Mouse (Mus musculus) lung, embryonic 16.5 days (tissue): ENCODE data around the gene Zfp719. TPM values are rescaled to one million over a fixed set of nuclear protein-coding genes. Genes with fewer than 3 reads are reported as not detected.

Experiments used
- ATAC-seq: fragments of 200-750 bp; cut with Nextera tagmentation; 2 replicates; pipeline ENCODE4 v1.8.0; 2017; ENCODE audit warnings: low read depth, mild to moderate bottlenecking, moderate library complexity
- H3K27ac ChIP-seq: fragments of 300-500 bp; sonication (generic); 2 replicates; pipeline ENCODE4 v1.5.1; 2014; ENCODE audit warnings: mild to moderate bottlenecking, control low read depth, low read length
- H3K27me3 ChIP-seq: fragments of 300-500 bp; sonication (generic); 2 replicates; pipeline ENCODE4 v1.6.1; 2014; ENCODE audit warnings: low read depth, low read length, mixed read lengths; ENCODE audit not compliant: control insufficient read depth, insufficient read depth
- H3K36me3 ChIP-seq: fragments of 300-500 bp; sonication (generic); 2 replicates; pipeline ENCODE4 v1.6.1; 2014; ENCODE audit warnings: low read length; ENCODE audit not compliant: control insufficient read depth, insufficient read depth
- H3K4me1 ChIP-seq: fragments of 300-500 bp; sonication (generic); replicated peaks from 2 replicates; pipeline ENCODE4 v1.6.1; 2014; ENCODE audit warnings: low read length, mixed read lengths; ENCODE audit not compliant: control insufficient read depth, insufficient read depth
- H3K4me2 ChIP-seq: fragments of 300-500 bp; sonication (generic); 2 replicates; pipeline ENCODE4 v1.6.1; 2014; ENCODE audit warnings: low read depth, low read length, control low read depth
- H3K4me3 ChIP-seq: fragments of 300-500 bp; sonication (generic); 2 replicates; pipeline ENCODE4 v1.5.1; 2014; ENCODE audit warnings: mild to moderate bottlenecking, low read length, control low read depth
- H3K9ac ChIP-seq: fragments of 300-500 bp; sonication (generic); 2 replicates; pipeline ENCODE4 v1.6.1; 2014; ENCODE audit warnings: low read length, control low read depth
- H3K9me3 ChIP-seq: fragments of 300-500 bp; sonication (generic); 2 replicates; pipeline ENCODE4 v1.6.1; 2016; ENCODE audit warnings: low read length; ENCODE audit not compliant: control insufficient read depth
- WGBS: fragments of 180-500 bp; shearing (Covaris S2); extraction: QIAGEN DNeasy Blood & Tissue Kit; methylation state at CpG from one replicate; pipeline ENCODE4 v1.1.7; 2014; 5-methylcytosine and 5-hydroxymethylcytosine counted together
- polyA plus RNA-seq: library from polyadenylated mRNA; unstranded; fragments of >200 nt; fragmentation: Nextera tagmentation; extraction: Ambion mirVana; gene quantifications from 2 replicates; pipeline ENCODE4 v1.2.1, GENCODE M21; 2015

Zfp719 gene
- polyA plus RNA-seq, 1 experiment from 2014 or later, result 15.8 TPM

- no peak overlapping the region for H3K9ac ChIP-seq
- no peak overlapping the region for H3K4me2 ChIP-seq
- no peak overlapping the region for H3K27ac ChIP-seq
- ATAC-seq, result no peak
- no peaks in the 10 kb centered on the region for H3K4me1 ChIP-seq
- H3K27me3 ChIP-seq, result no peaks in the 10 kb centered on the region
- 76% methylated on average over 8 of the region's 8 CpGs for WGBS
- no peak overlapping the region for H3K4me3 ChIP-seq
- no peaks in the 10 kb centered on the region for H3K9me3 ChIP-seq
- no peaks in the 10 kb centered on the region for H3K36me3 ChIP-seq
Measured at GRCm38 (mm10) chr7:43625794-43626422, 46.5 kb downstream of the Zfp719 start.

- no peaks in the 10 kb centered on the region for H3K36me3 ChIP-seq
- no peak overlapping the region for H3K4me3 ChIP-seq
- H3K9me3 ChIP-seq, result no peaks in the 10 kb centered on the region
- H3K4me2 ChIP-seq, result no peak overlapping the region
- H3K27ac ChIP-seq, result no peak overlapping the region
- no peaks in the 10 kb centered on the region for H3K4me1 ChIP-seq
- 71% methylated on average over 4 of the region's 4 CpGs for WGBS
- H3K27me3 ChIP-seq, result no peaks in the 10 kb centered on the region
- no peak overlapping the region for H3K9ac ChIP-seq
- ATAC-seq, result no peak
Measured at GRCm38 (mm10) chr7:43633940-43634339, 54.5 kb downstream of the Zfp719 start.

GRCm38 (mm10) chr7:43634500-43634899 lies 55.1 kb downstream of the Zfp719 start, which contains the start of gene Ceacam18:
Gene Ceacam18 (plus strand): TSS chr7:43634707.
- WGBS, result 56% methylated on average over 6 of the region's 6 CpGs
- ATAC-seq, result no peak
- Histone ChIP-seq H3K4me2 (no peak within 1 kb of the TSS), H3K4me3 (no peak within 1 kb of the TSS), H3K27me3 (no peaks in the 10 kb centered on the region), H3K27ac (no peak within 1 kb of the TSS), H3K9me3 (no peaks in the 10 kb centered on the region), H3K36me3 (no peaks in the 10 kb centered on the region), H3K9ac (no peak within 1 kb of the TSS), H3K4me1 (no peaks in the 10 kb centered on the region)

- Histone ChIP-seq H3K4me1 (no peaks in the 10 kb centered on the region), H3K4me3 (no peak overlapping the region), H3K4me2 (no peak overlapping the region), H3K9me3 (no peaks in the 10 kb centered on the region), H3K27me3 (no peaks in the 10 kb centered on the region), H3K27ac (no peak overlapping the region), H3K36me3 (no peaks in the 10 kb centered on the region), H3K9ac (no peak overlapping the region)
- WGBS, result 42% methylated on average over 2 of the region's 2 CpGs
- ATAC-seq, result no peak
Measured at GRCm38 (mm10) chr7:43636194-43636593, 56.8 kb downstream of the Zfp719 start.

GRCm38 (mm10) chr7:43637118-43637517 lies 57.7 kb downstream of the Zfp719 start:
- no peaks in the 10 kb centered on the region for H3K9me3 ChIP-seq
- H3K4me1 ChIP-seq, result no peaks in the 10 kb centered on the region
- 60% methylated on average over 1 of the region's 1 CpGs for whole genome bisulfite sequencing
- H3K36me3 ChIP-seq, result no peaks in the 10 kb centered on the region
- no peak overlapping the region for H3K4me3 ChIP-seq
- H3K4me2 ChIP-seq, result no peak overlapping the region
- no peak overlapping the region for H3K27ac ChIP-seq
- no peak for ATAC-seq
- H3K27me3 ChIP-seq, result no peaks in the 10 kb centered on the region
- no peak overlapping the region for H3K9ac ChIP-seq

GRCm38 (mm10) chr7:43642587-43642986 lies 63.2 kb downstream of the Zfp719 start:
- Histone ChIP-seq H3K36me3 (no peaks in the 10 kb centered on the region), H3K4me2 (no peak overlapping the region), H3K4me3 (no peak overlapping the region), H3K4me1 (no peaks in the 10 kb centered on the region), H3K27me3 (no peaks in the 10 kb centered on the region), H3K9me3 (no peaks in the 10 kb centered on the region), H3K27ac (no peak overlapping the region), H3K9ac (no peak overlapping the region)
- 63% methylated on average over 5 of the region's 5 CpGs for WGBS
- ATAC-seq, result peak; percentile 32

Other genes with a start within 250 kb of the Zfp719 start
- 0.14 and 0.23 TPM in 2 replicates for gene Siglecf, start 228.3 kb upstream of the Zfp719 start, polyA plus RNA-seq
- gene Siglecg, start 171.4 kb upstream of the Zfp719 start, polyA plus RNA-seq, result 0.25 and 0.48 TPM in 2 replicates
- gene Lim2, start 151.9 kb upstream of the Zfp719 start, polyA plus RNA-seq, result not detected in 2 replicates
- gene Nkg7, start 142.5 kb upstream of the Zfp719 start, polyA plus RNA-seq, result 3.1 and 5.2 TPM in 2 replicates
- gene Cldnd2, start 138.8 kb upstream of the Zfp719 start, polyA plus RNA-seq, result not detected in 2 replicates
- gene Etfb, start 135.5 kb upstream of the Zfp719 start, polyA plus RNA-seq, result 348 and 368 TPM in 2 replicates
- gene Gm45233, start 135.5 kb upstream of the Zfp719 start, polyA plus RNA-seq, result 0.49 TPM in 1 of 2 replicates, not detected in the other
- 2.8 and 3.7 TPM in 2 replicates for gene Vsig10l, start 116.5 kb upstream of the Zfp719 start, polyA plus RNA-seq
- 0.15 and 0.38 TPM in 2 replicates for gene Iglon5, start 89.5 kb upstream of the Zfp719 start, polyA plus RNA-seq
- gene 4931406B18Rik, start 73.7 kb upstream of the Zfp719 start, polyA plus RNA-seq, result not detected in 2 replicates
- gene Cd33, start 35.2 kb upstream of the Zfp719 start, polyA plus RNA-seq, result 2.2 and 2.3 TPM in 2 replicates
- gene Zfp658, start 17.4 kb upstream of the Zfp719 start, polyA plus RNA-seq, result 4.3 TPM in 2 replicates
- 0.41 and 0.80 TPM in 2 replicates for gene Zfp819, start 27.6 kb downstream of the Zfp719 start, polyA plus RNA-seq
- gene Ceacam18, start 55.1 kb downstream of the Zfp719 start, polyA plus RNA-seq, result not detected in 2 replicates
- 1.2 and 2.2 TPM in 2 replicates for gene Siglece, start 80.6 kb downstream of the Zfp719 start, polyA plus RNA-seq
- gene Ctu1, start 92.4 kb downstream of the Zfp719 start, polyA plus RNA-seq, result 13.0 and 13.1 TPM in 2 replicates
- not detected in 2 replicates for gene Klk14, start 110.8 kb downstream of the Zfp719 start, polyA plus RNA-seq
- 3.9 and 5.5 TPM in 2 replicates for gene Klk13, start 133.0 kb downstream of the Zfp719 start, polyA plus RNA-seq
- not detected in 2 replicates for gene Klk12, start 189.3 kb downstream of the Zfp719 start, polyA plus RNA-seq
- gene Klk11, start 195.0 kb downstream of the Zfp719 start, polyA plus RNA-seq, result 0.41 and 0.75 TPM in 2 replicates
- gene Klk10, start 201.4 kb downstream of the Zfp719 start, polyA plus RNA-seq, result 4.6 and 6.4 TPM in 2 replicates
- gene Klk9, start 212.3 kb downstream of the Zfp719 start, polyA plus RNA-seq, result 0.14 and 0.33 TPM in 2 replicates
- 24.2 TPM in 2 replicates for gene Klk8, start 218.0 kb downstream of the Zfp719 start, polyA plus RNA-seq
- not detected in 2 replicates for gene Klk7, start 231.7 kb downstream of the Zfp719 start, polyA plus RNA-seq
- not detected in 2 replicates for gene Klk6, start 244.9 kb downstream of the Zfp719 start, polyA plus RNA-seq